ENCODE assay signal across 14 mouse cellular contexts in the genomic region with DNA sequence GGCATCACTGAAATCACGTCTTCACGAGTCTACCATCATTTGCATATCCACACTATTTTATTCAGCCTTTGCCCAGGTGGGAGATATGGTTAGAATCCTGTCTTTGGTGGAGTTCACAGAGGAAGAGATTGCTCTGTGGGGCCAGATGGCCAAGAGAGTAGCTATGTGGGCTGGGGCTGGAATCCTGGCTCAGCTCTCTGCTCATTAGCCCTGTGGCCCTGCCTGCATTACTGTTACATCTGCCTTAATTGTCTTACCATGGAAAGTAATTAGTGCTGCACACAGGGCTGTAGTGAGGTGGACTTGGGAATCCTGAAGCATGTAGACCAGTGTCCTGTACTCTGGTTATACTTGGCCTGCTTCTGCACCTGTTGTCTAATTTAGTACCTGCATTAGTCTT. TPM values are rescaled to one million over a fixed set of nuclear protein-coding genes. Genes with fewer than 3 reads are reported as not detected.
A peak's percentile ranks its signal among the peaks of the same experiment; 100 is the strongest.
DNase-seq lines count a peak whose midpoint lies in the region; ATAC-seq and TF ChIP-seq lines count a peak whose summit lies in the region.
"Had no signal": no experiment of that assay in that cellular context is flagged by ENCODE, and none has a peak within 500 bp of the region (broad histone marks: within the 10 kb centered on the region; RNA-seq: fewer than 3 reads in every experiment).

No protein-coding gene starts in this region.

- H3K27ac ChIP-seq in forebrain, embryonic 12.5 days = peak overlapping the region; percentile 19; the same call in 1 of the 2 replicates
- no peak overlapping the region for H3K27ac ChIP-seq in forebrain, embryonic 10.5 days
- peak overlapping the region; percentile 96; the same call in 1 of the 2 replicates for H3K27ac ChIP-seq in liver, embryonic 13.5 days
- H3K27ac ChIP-seq in liver, postnatal 0 days (ENCODE audit: low read depth) = no peak overlapping the region
- no peak overlapping the region for H3K27ac ChIP-seq in neural tube, embryonic 15.5 days (replicated peaks)
- no peak overlapping the region; the same call in 1 of the 2 replicates for H3K27ac ChIP-seq in midbrain, embryonic 10.5 days (replicated peaks)
- H3K27ac ChIP-seq: heart, embryonic 15.5 days had no signal

- TF ChIP-seq CTCF in liver, postnatal 0 days (IDR thresholded peaks at IDR 0.05; ENCODE audit: low read depth) = no peak

- no peaks in the 10 kb centered on the region for H3K27me3 ChIP-seq in forebrain, embryonic 12.5 days
- no peaks in the 10 kb centered on the region for H3K27me3 ChIP-seq in forebrain, embryonic 10.5 days (ENCODE audit: poor library complexity, severe bottlenecking)
- no peaks in the 10 kb centered on the region for H3K27me3 ChIP-seq in liver, embryonic 13.5 days
- no peaks in the 10 kb centered on the region for H3K27me3 ChIP-seq in liver, postnatal 0 days (ENCODE audit: insufficient read depth, low read length)
- H3K27me3 ChIP-seq in neural tube, embryonic 15.5 days (replicated peaks) = no peaks in the 10 kb centered on the region
- no peaks in the 10 kb centered on the region for H3K27me3 ChIP-seq in midbrain, embryonic 10.5 days (ENCODE audit: low read depth, poor library complexity, severe bottlenecking)
- H3K27me3 ChIP-seq: heart, embryonic 15.5 days had no signal

- H3K9me3 ChIP-seq in forebrain, embryonic 12.5 days = no peaks in the 10 kb centered on the region
- no peaks in the 10 kb centered on the region for H3K9me3 ChIP-seq in forebrain, embryonic 10.5 days
- H3K9me3 ChIP-seq in liver, embryonic 13.5 days (replicated peaks) = no peaks in the 10 kb centered on the region
- no peaks in the 10 kb centered on the region for H3K9me3 ChIP-seq in liver, postnatal 0 days (ENCODE audit: low read length)
- no peaks in the 10 kb centered on the region for H3K9me3 ChIP-seq in neural tube, embryonic 15.5 days (replicated peaks)
- no peaks in the 10 kb centered on the region for H3K9me3 ChIP-seq in midbrain, embryonic 10.5 days (replicated peaks)
- H3K9me3 ChIP-seq: heart, embryonic 15.5 days had no signal

- H3K4me2 ChIP-seq in forebrain, embryonic 12.5 days = no peak overlapping the region
- H3K4me2 ChIP-seq in liver, embryonic 13.5 days = 0 out of 2 replicates have a peak overlapping the region, but pooled peaks have one; percentile 97
- H3K4me2 ChIP-seq in liver, postnatal 0 days (ENCODE audit: low read depth, low read length) = no peak overlapping the region
- no peak overlapping the region for H3K4me2 ChIP-seq in neural tube, embryonic 15.5 days
- H3K4me2 ChIP-seq: heart, embryonic 15.5 days had no signal

- TF ChIP-seq EP300 in liver, postnatal 0 days (IDR thresholded peaks at IDR 0.05; ENCODE audit: low read depth) = no peak

- peaks cover 19% of the 10 kb centered on the region; the same call in 1 of the 2 replicates for H3K36me3 ChIP-seq in forebrain, embryonic 12.5 days (replicated peaks)
- peaks cover 54% of the 10 kb centered on the region for H3K36me3 ChIP-seq in forebrain, embryonic 10.5 days (replicated peaks)
- peaks cover 88% of the 10 kb centered on the region for H3K36me3 ChIP-seq in liver, embryonic 13.5 days
- no peaks in the 10 kb centered on the region for H3K36me3 ChIP-seq in liver, postnatal 0 days (replicated peaks; ENCODE audit: insufficient read depth, low read length)
- H3K36me3 ChIP-seq in neural tube, embryonic 15.5 days = no peaks in the 10 kb centered on the region
- H3K36me3 ChIP-seq in midbrain, embryonic 10.5 days = peaks cover 11% of the 10 kb centered on the region
- H3K36me3 ChIP-seq: heart, embryonic 15.5 days had no signal

- ATAC-seq in forebrain, embryonic 12.5 days (ENCODE audit: low FRiP score) = peak; percentile 49; the same call in 1 of the 2 replicates
- no peak for ATAC-seq in liver, embryonic 13.5 days (ENCODE audit: low read depth)
- ATAC-seq in liver, postnatal 0 days = no peak
- ATAC-seq in neural tube, embryonic 15.5 days (ENCODE audit: low FRiP score) = peak; percentile 17; the same call in 1 of the 2 replicates
- ATAC-seq: inflammation-experienced regulatory T-cells, adult 6 months had no signal

- 79% methylated on average over 2 of the region's 2 CpGs for WGBS in forebrain, embryonic 12.5 days
- WGBS in forebrain, embryonic 10.5 days = 96% methylated on average over 2 of the region's 2 CpGs
- WGBS in liver, embryonic 13.5 days (ENCODE audit: insufficient replicate concordance) = 81% methylated on average over 2 of the region's 2 CpGs
- WGBS in liver, postnatal 0 days (ENCODE audit: insufficient replicate concordance) = 74% methylated on average over 2 of the region's 2 CpGs
- 78% methylated on average over 2 of the region's 2 CpGs for WGBS in neural tube, embryonic 15.5 days
- WGBS in midbrain, embryonic 10.5 days = 93% methylated on average over 2 of the region's 2 CpGs

- peaks cover 21% of the 10 kb centered on the region for H3K4me1 ChIP-seq in forebrain, embryonic 12.5 days
- peaks cover 23% of the 10 kb centered on the region for H3K4me1 ChIP-seq in forebrain, embryonic 10.5 days
- peaks cover 87% of the 10 kb centered on the region for H3K4me1 ChIP-seq in liver, embryonic 13.5 days (replicated peaks)
- peaks cover 22% of the 10 kb centered on the region for H3K4me1 ChIP-seq in liver, postnatal 0 days (ENCODE audit: insufficient read depth)
- peaks cover 13% of the 10 kb centered on the region for H3K4me1 ChIP-seq in neural tube, embryonic 15.5 days
- peaks cover 12% of the 10 kb centered on the region for H3K4me1 ChIP-seq in midbrain, embryonic 10.5 days

- H3K4me3 ChIP-seq in forebrain, embryonic 12.5 days (replicated peaks) = no peak overlapping the region
- H3K4me3 ChIP-seq in forebrain, embryonic 10.5 days = no peak overlapping the region
- H3K4me3 ChIP-seq in liver, embryonic 13.5 days (replicated peaks) = no peak overlapping the region
- H3K4me3 ChIP-seq in liver, postnatal 0 days (ENCODE audit: low read depth, low read length) = no peak overlapping the region
- H3K4me3 ChIP-seq in neural tube, embryonic 15.5 days (replicated peaks) = no peak overlapping the region
- no peak overlapping the region for H3K4me3 ChIP-seq in midbrain, embryonic 10.5 days
- H3K4me3 ChIP-seq: heart, embryonic 15.5 days had no signal

- H3K9ac ChIP-seq in forebrain, embryonic 12.5 days = no peak overlapping the region
- no peak overlapping the region for H3K9ac ChIP-seq in liver, embryonic 13.5 days
- no peak overlapping the region for H3K9ac ChIP-seq in liver, postnatal 0 days (replicated peaks)
- H3K9ac ChIP-seq in neural tube, embryonic 15.5 days (replicated peaks) = no peak overlapping the region
- H3K9ac ChIP-seq: heart, embryonic 15.5 days had no signal

- DNase-seq in forebrain, embryonic 10.5 days (ENCODE audit: extremely low spot score, low spot score) = no peak
- no peak for DNase-seq in liver, embryonic 13.5 days
- DNase-seq in liver, postnatal 0 days = no peak
- peak; percentile 48 to 61 for DNase-seq in cerebellum, postnatal 10 days
- no peak for DNase-seq in kidney, postnatal 25 days
- DNase-seq in midbrain, embryonic 10.5 days (ENCODE audit: low spot score) = no peak
- DNase-seq: embryo, embryonic 11 days; gastrocnemius, postnatal 36 days; kidney, postnatal 4 days; thymus, postnatal 25 days had no signal

RNA-seq across cellular contexts. Expression of gene Ssx2ip, which starts 7.6 kb away (rescaled TPM):
- polyA plus RNA-seq in forebrain, embryonic 12.5 days (2016; fragmentation: Nextera tagmentation; extraction: Ambion mirVana) = 33.7 and 34.6 TPM in 2 replicates
- 39.0 and 41.5 TPM in 2 replicates for polyA plus RNA-seq in forebrain, embryonic 10.5 days (2016; fragmentation: Nextera tagmentation; extraction: Ambion mirVana)
- 105 and 130 TPM in 2 replicates for polyA plus RNA-seq in liver, embryonic 13.5 days (2015; fragmentation: Nextera tagmentation; extraction: Ambion mirVana)
- 19.3 and 22.4 TPM in 2 replicates for polyA plus RNA-seq in liver, postnatal 0 days (2015; fragmentation: Nextera tagmentation; extraction: Ambion mirVana)
- 16.7 and 19.3 TPM in 2 replicates for polyA plus RNA-seq in neural tube, embryonic 15.5 days (2015; fragmentation: Nextera tagmentation; extraction: Ambion mirVana)
- polyA plus RNA-seq in midbrain, embryonic 10.5 days (2016; fragmentation: Nextera tagmentation; extraction: Ambion mirVana) = 28.4 and 30.3 TPM in 2 replicates

RNA-seq across cellular contexts. Expression of gene Ctbs, which starts 37.6 kb away (rescaled TPM):
- polyA plus RNA-seq in forebrain, embryonic 12.5 days (2016; fragmentation: Nextera tagmentation; extraction: Ambion mirVana) = 4.6 and 5.5 TPM in 2 replicates
- polyA plus RNA-seq in forebrain, embryonic 10.5 days (2016; fragmentation: Nextera tagmentation; extraction: Ambion mirVana) = 4.5 and 6.1 TPM in 2 replicates
- 4.8 and 4.9 TPM in 2 replicates for polyA plus RNA-seq in liver, embryonic 13.5 days (2015; fragmentation: Nextera tagmentation; extraction: Ambion mirVana)
- polyA plus RNA-seq in liver, postnatal 0 days (2015; fragmentation: Nextera tagmentation; extraction: Ambion mirVana) = 8.3 and 9.9 TPM in 2 replicates
- polyA plus RNA-seq in neural tube, embryonic 15.5 days (2015; fragmentation: Nextera tagmentation; extraction: Ambion mirVana) = 5.3 and 5.7 TPM in 2 replicates
- polyA plus RNA-seq in midbrain, embryonic 10.5 days (2016; fragmentation: Nextera tagmentation; extraction: Ambion mirVana) = 5.7 and 6.6 TPM in 2 replicates

Comparison
In these comparisons a context has a peak if more than half of its experiments do, and no peak if none do; other contexts are left out.
1. H3K27ac ChIP-seq: peak in forebrain, embryonic 12.5 days (single experiment) and liver, embryonic 13.5 days (single experiment); none in forebrain, embryonic 10.5 days (single experiment), liver, postnatal 0 days (single experiment), neural tube, embryonic 15.5 days (single experiment) and midbrain, embryonic 10.5 days (single experiment).
2. ATAC-seq: peak in forebrain, embryonic 12.5 days (single experiment) and neural tube, embryonic 15.5 days (single experiment); none in liver, embryonic 13.5 days (single experiment) and liver, postnatal 0 days (single experiment).
3. DNase-seq: peak in cerebellum, postnatal 10 days (2 of 2); none in forebrain, embryonic 10.5 days (single experiment), liver, embryonic 13.5 days (single experiment), liver, postnatal 0 days (single experiment), kidney, postnatal 25 days (0 of 2) and midbrain, embryonic 10.5 days (single experiment).